20 mouse cellular contexts compared by ENCODE assay signal in genomic region chr1:158852836-158853567, GRCm38 (mm10).
DNase-seq lines count a peak whose midpoint lies in the region; ATAC-seq and TF ChIP-seq lines count a peak whose summit lies in the region.
"Had no signal": no experiment of that assay in that cellular context is flagged by ENCODE, and none has a peak within 500 bp of the region (broad histone marks: within the 10 kb centered on the region; RNA-seq: fewer than 3 reads in every experiment).

No protein-coding gene starts in this region.

- CTCF ChIA-PET in Patski (lab: Charles Lee), result no interaction called here

- POLR2A ChIA-PET in Patski (lab: Charles Lee), result no interaction called here

- 77% methylated on average over 14 of the region's 14 CpGs for WGBS in heart, embryonic 10.5 days
- 74% methylated on average over 14 of the region's 14 CpGs for WGBS in limb, embryonic 11.5 days

- no peak overlapping the region for H3K4me3 ChIP-seq in heart, embryonic 10.5 days
- no peak overlapping the region for H3K4me3 ChIP-seq in limb, embryonic 11.5 days (ENCODE audit: low read depth, low read length)
- H3K4me3 ChIP-seq: embryonic facial prominence, embryonic 12.5 days; forebrain, embryonic 13.5 days; hindbrain, embryonic 15.5 days; liver, embryonic 12.5 days; midbrain, embryonic 13.5 days had no signal

- no peaks in the 10 kb centered on the region for H3K27me3 ChIP-seq in heart, embryonic 10.5 days (ENCODE audit: insufficient read depth, poor library complexity, severe bottlenecking)
- no peaks in the 10 kb centered on the region for H3K27me3 ChIP-seq in Patski
- H3K27me3 ChIP-seq in limb, embryonic 11.5 days (ENCODE audit: control insufficient read depth, insufficient read depth, low read length), result no peaks in the 10 kb centered on the region
- H3K27me3 ChIP-seq: embryonic facial prominence, embryonic 12.5 days; forebrain, embryonic 13.5 days; hindbrain, embryonic 15.5 days; liver, embryonic 12.5 days; midbrain, embryonic 13.5 days had no signal

- H3K36me3 ChIP-seq in heart, embryonic 10.5 days, result no peaks in the 10 kb centered on the region
- no peaks in the 10 kb centered on the region for H3K36me3 ChIP-seq in limb, embryonic 11.5 days (ENCODE audit: control insufficient read depth, insufficient read depth, low read length)
- H3K36me3 ChIP-seq: embryonic facial prominence, embryonic 12.5 days; hindbrain, embryonic 15.5 days; liver, embryonic 12.5 days; midbrain, embryonic 13.5 days had no signal

- peak; percentile 47 for ATAC-seq in Patski
- peak; percentile 42; the same call in 1 of the 2 replicates for ATAC-seq in limb, embryonic 11.5 days (ENCODE audit: insufficient number of reproducible peaks, low FRiP score, low TSS enrichment, low read depth)
- ATAC-seq: forebrain, embryonic 13.5 days; liver, embryonic 12.5 days; midbrain, embryonic 13.5 days had no signal

- no peak overlapping the region for H3K9ac ChIP-seq in limb, embryonic 11.5 days (ENCODE audit: low read length)
- H3K9ac ChIP-seq: embryonic facial prominence, embryonic 12.5 days; forebrain, embryonic 13.5 days; hindbrain, embryonic 15.5 days; liver, embryonic 12.5 days; midbrain, embryonic 13.5 days had no signal

- in situ Hi-C loops in Patski (cut with MboI; ENCODE audit: low pct_unique_long_range_greater_than_20kb), result no loop called here

- peak; percentile 92 for DNase-seq in heart, adult 11 months
- DNase-seq in heart, embryonic 10.5 days (ENCODE audit: low spot score), result no peak
- peak; percentile 16 for DNase-seq in right cerebral cortex, adult 18-20 months
- no peak for DNase-seq in right cerebral cortex, postnatal 4 days
- peak; percentile 7 for DNase-seq in Patski (ENCODE audit: low read depth, low spot score)
- DNase-seq in limb, embryonic 11.5 days (ENCODE audit: low spot score), result peak; percentile 23
- DNase-seq in Muller cell, postnatal 12 days (ENCODE audit: inconsistent ontology term), result no peak
- no peak for DNase-seq in kidney, adult 18-20 months
- DNase-seq: cerebellum, adult 18-20 months; gastrocnemius, postnatal 36 days; kidney, adult 11 months; kidney, postnatal 25 days; layer of hippocampus, adult 9-11 months; thymus, adult 18-20 months had no signal

- no peaks in the 10 kb centered on the region for H3K9me3 ChIP-seq in heart, embryonic 10.5 days
- H3K9me3 ChIP-seq in limb, embryonic 11.5 days (ENCODE audit: control insufficient read depth, low read length), result no peaks in the 10 kb centered on the region
- H3K9me3 ChIP-seq: embryonic facial prominence, embryonic 12.5 days; forebrain, embryonic 13.5 days; hindbrain, embryonic 15.5 days; midbrain, embryonic 13.5 days had no signal

- H3K27ac ChIP-seq in heart, embryonic 10.5 days, result no peak overlapping the region
- H3K27ac ChIP-seq in limb, embryonic 11.5 days (replicated peaks; ENCODE audit: low read depth, low read length), result no peak overlapping the region
- H3K27ac ChIP-seq: embryonic facial prominence, embryonic 12.5 days; forebrain, embryonic 13.5 days; hindbrain, embryonic 15.5 days; liver, embryonic 12.5 days; macrophage; midbrain, embryonic 13.5 days had no signal

- no peak overlapping the region for H3K4me2 ChIP-seq in limb, embryonic 11.5 days (ENCODE audit: low read depth, severe bottlenecking)
- H3K4me2 ChIP-seq: embryonic facial prominence, embryonic 12.5 days; forebrain, embryonic 13.5 days; hindbrain, embryonic 15.5 days; liver, embryonic 12.5 days; midbrain, embryonic 13.5 days had no signal

- H3K4me1 ChIP-seq in heart, embryonic 10.5 days, result no peaks in the 10 kb centered on the region
- H3K4me1 ChIP-seq in limb, embryonic 11.5 days (ENCODE audit: control insufficient read depth, insufficient read depth, low read length), result peaks cover 13% of the 10 kb centered on the region
- H3K4me1 ChIP-seq: forebrain, embryonic 13.5 days; hindbrain, embryonic 15.5 days; liver, embryonic 12.5 days; midbrain, embryonic 13.5 days had no signal

- TF ChIP-seq CTCF in Patski (IDR thresholded peaks at IDR 0.05), result no peak

Comparison
In these comparisons a context has a peak if more than half of its experiments do, and no peak if none do; other contexts are left out.
1. DNase-seq: peak in heart, adult 11 months (single experiment), right cerebral cortex, adult 18-20 months (single experiment), Patski (single experiment) and limb, embryonic 11.5 days (single experiment); none in heart, embryonic 10.5 days (single experiment), right cerebral cortex, postnatal 4 days (single experiment), Muller cell, postnatal 12 days (single experiment) and kidney, adult 18-20 months (single experiment).